Mouse (Mus musculus) T-helper 1 cell (primary cell): Measurements from ENCODE around the gene Clec16a.

ENCODE experiments used
- in situ Hi-C: fragments of 300-600 bp; cut with MboI, MseI; formaldehyde crosslinking; loops from one replicate; pipeline ENCODE4 v1.15.1; 2025; ENCODE audit warnings: high pct_unique_total_duplicates

The Clec16a gene

DNA sequence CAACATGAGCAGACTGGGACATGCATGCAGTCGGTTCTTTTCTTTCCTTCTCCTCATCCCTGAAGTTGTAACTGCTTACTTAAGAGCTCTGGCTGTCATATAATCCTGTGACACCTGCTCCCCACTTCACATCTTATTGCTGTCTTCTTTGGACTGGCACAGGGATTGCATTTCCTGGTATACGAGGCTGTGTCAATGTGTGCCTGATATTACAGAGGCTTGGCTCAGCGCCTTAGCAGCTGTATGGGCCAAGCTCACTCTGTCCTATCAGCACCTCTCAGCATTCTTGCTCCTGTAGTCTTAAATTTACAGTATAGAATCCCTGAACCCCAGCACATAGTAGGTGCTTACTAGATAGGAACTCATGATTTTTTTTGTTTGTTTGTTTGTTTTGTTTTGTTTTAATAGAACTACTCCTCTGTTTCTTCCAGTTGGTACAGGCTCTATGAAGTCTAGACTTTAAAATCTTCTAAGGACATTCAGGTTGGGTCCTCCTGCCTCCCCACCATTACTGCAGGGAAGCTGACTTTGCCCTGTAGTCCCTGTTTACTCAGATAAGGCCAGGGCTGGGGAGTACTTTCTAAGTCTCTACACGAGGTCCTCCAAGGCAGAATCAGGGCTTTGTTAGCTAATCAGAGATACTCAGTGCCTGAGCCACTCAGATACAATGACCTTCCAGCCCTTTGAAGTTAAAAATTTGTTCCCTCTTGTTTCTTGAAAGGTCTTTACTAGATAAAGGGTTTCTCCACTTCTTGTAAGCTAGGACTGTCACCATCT lies 97.9 kb downstream of the Clec16a start:
- in situ Hi-C loops = no loop called here

DNA sequence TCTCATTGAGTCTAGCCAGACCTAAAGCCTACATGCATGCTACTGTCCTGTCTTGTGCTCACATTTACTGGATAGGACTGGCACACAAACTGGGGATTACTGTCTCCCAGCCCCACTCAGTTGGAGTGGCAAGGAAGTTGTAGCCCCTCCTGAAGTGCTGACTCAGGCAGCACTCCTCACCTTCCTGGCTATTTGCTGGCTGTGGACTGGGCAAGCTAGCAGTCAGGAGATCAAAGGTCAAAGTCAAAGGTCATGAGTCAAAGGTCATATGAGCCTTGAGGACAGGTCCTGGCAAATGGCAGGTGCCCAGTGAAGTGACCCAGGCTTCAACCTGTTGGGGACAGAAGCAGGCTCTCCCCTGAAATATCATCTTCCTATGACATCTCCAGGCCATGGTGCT lies 99.1 kb downstream of the Clec16a start:
- in situ Hi-C loops = no loop called here

DNA sequence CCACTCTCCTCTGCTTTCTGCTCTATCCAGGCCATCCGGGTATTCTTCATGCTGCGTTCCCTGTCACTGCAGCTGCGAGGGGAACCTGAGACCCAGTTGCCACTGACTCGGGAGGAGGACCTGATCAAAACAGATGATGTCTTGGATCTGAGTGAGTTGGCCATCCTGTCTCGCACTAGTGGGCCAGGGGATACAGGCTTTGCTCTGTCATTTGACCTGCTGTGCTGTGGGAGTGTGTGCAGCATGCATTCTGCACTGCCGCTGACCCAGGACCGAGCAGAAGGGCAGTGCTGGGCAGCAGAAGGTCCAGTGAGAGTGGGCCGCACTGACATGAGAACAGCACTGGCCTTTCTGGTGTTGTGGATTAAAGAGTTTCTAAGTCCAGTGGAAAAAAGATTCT lies 99.6 kb downstream of the Clec16a start:
- in situ Hi-C loops = no loop called here

DNA sequence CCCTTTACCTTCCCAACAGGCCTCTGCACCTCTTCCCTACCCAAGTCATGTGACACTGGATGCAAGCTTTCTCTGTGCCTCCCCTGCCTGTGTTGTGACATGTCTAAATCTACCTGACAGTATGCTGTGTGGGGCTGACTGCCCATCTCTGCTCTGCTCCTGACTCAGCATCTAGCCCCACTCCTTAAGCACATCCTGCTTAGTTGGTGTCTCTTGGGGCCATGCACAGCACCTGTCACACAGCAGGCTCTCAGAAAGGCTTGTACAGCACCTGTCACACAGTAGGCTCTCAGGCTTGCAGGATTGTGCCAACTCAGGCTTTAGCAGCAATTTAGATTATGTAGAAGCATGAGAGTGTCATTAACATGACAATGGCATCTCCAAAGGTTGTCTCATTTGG lies 106.7 kb downstream of the Clec16a start:
- in situ Hi-C loops = loop anchor here (25.0 kb wide), 1 partner anchor 110 kb away; no protein-coding TSS in a partner anchor

DNA sequence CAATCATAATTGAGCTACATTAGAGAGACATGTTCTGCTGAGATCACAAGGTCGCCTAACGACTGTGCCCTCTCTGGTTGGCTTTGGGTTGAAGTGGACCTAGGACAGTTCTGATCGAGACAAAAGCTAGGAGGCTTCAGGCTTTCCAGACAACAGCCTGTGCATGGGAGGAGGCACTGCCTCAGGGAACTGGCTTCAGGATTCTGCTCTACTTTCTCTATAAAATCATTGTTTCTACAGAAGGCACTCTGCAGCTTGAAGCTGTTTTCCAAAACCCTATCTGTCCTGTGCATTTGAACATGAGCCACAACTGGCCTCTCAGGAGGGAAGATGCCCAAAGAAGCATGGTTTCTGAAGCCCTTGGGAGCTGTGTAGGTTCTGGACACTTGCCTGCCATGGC lies 107.8 kb downstream of the Clec16a start:
- in situ Hi-C loops = loop anchor here (25.0 kb wide), 1 partner anchor 109 kb away; no protein-coding TSS in a partner anchor

DNA sequence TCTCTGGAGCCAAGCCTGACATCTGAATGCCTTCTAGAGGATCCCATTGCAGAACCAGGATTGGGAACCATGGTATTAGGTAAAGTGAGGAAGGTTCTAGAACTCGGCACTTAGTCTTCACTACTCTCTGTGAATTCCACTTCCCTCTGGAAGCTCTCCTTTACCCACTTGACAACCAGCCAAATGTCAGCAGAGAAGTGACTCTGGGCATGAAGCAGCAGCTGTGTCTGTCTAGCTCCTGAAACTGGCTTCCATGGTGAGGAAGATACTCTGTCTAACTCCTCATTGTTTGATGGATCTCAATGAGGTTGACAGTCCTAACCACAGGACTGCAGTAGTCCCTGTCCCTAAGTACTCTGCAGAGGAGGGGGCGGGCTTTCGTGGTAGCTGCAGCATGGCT lies 110.1 kb downstream of the Clec16a start:
- in situ Hi-C loops = loop anchor here (25.0 kb wide), 1 partner anchor 107 kb away; no protein-coding TSS in a partner anchor

DNA sequence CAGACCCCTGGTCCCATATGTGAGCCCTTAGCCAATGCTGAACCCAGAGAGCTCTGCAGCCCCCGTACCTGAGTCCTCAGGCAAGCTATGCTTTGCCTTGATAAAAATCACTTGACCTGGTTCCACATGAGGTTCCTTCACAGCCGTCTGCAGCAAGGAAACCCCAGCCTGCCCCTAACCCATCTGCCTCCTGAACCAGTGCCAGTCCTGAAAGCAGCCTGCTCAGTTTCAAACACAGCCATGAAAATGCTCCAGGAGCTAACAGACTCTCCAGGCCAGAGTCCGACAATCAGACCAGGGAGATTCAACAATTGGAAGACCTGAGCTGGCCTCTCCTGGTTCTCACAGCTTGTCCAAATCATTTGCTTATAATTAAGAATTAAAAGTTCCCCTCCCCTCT lies 110.8 kb downstream of the Clec16a start:
- in situ Hi-C loops = loop anchor here (25.0 kb wide), 1 partner anchor 106 kb away; no protein-coding TSS in a partner anchor

DNA sequence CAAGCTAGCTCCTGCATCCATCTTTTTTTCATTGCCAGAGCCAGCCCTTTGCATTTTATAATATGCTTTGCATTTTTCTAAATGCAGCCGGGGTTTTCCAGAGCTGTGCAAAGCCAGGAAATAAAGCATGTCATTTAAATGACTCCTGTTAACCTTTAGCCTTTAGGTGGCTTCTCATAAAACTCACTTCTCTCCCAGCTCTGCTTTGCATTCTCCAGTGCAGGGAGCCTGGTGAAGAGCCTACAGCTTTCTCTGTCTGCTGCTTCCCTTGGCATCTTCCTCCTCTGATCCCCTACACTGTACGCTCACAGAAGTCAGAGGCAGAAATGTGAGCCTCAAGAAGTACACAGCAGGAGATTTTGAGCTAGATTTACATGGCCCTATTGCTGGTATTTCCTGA lies 111.3 kb downstream of the Clec16a start:
- in situ Hi-C loops = loop anchor here (25.0 kb wide), 1 partner anchor 106 kb away; no protein-coding TSS in a partner anchor

DNA sequence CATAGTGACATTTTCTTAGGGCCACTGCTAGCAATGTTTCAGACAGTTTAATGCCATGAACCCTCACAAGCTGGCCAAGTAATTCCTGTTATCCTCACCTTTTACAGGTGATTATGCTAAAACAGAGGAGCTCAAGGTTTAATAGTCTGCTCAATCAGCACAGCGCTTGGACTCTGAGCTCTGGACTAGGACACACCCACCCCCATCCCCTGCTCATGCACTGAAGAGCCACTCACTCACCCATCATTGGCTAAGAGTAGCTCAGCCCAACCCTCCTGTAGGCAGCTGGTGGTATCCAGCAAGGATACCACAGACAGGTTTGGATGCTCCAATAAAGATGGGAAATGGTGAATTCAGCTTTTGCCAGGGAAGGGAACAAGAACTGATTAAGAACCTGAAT lies 111.8 kb downstream of the Clec16a start:
- in situ Hi-C loops = loop anchor here (25.0 kb wide), 1 partner anchor 105 kb away; no protein-coding TSS in a partner anchor

DNA sequence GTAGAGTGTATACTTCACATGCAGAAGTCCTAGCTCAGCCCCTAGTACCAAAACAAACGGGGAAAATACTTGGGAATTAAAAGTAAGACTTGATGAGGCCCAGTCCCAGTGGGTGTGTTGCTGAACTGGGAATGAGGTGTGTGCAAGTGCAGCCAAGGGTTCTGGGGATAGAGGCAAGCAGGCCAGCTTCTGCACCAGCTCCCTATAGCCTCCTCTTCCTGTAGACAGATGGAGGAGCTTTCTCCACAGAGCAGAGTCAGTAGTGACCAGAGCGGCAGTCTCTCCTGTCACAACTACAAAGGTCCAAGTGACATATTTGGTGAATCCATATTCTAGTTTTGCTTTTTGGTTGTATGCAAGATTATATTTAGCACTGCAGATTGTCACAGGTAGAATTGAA lies 114.1 kb downstream of the Clec16a start:
- in situ Hi-C loops = loop anchor here (25.0 kb wide), 1 partner anchor 103 kb away; no protein-coding TSS in a partner anchor

DNA sequence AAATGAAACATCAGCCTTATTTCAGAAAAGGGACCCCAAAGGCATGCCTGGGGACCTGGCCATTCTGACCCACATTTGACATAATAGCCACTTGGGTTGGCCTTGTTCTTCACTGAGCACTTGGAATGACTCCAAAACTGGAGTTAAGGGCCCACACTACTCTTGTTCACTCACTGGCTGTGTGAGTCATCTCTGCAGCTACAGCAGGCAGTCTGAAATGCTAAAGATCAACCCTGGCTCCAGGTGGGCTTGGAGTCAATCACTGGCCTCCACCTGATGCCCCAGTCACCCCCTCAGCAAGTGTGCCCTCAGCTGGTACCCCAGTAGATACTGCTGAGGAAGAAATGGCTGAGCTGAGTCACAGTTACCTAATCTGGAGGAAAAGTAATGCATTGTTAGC lies 115.4 kb downstream of the Clec16a start:
- in situ Hi-C loops = loop anchor here (10.0 to 25.0 kb wide), 2 partner anchors 102 to 184 kb away; no protein-coding TSS in a partner anchor

DNA sequence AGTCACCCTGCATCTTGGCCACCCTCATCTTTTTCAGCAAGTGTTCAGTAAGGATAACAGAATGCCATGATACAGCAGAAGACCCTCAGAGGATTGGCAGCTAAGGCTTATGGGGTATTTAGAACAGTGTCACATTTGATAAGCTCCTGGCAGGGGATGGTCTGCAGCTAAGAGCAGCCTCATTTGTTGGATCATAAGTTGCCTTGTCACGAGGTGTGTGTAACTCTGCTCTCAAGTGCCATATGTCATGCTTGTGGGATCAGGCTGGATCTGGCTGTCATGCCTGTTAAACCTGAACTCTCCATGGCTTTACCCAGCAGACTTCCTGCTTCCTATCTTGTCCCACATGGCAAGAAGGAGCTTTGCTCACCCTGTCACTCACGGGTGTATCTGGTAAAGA lies 116.2 kb downstream of the Clec16a start:
- in situ Hi-C loops = loop anchor here (10.0 to 25.0 kb wide), 2 partner anchors 101 to 183 kb away; no protein-coding TSS in a partner anchor

DNA sequence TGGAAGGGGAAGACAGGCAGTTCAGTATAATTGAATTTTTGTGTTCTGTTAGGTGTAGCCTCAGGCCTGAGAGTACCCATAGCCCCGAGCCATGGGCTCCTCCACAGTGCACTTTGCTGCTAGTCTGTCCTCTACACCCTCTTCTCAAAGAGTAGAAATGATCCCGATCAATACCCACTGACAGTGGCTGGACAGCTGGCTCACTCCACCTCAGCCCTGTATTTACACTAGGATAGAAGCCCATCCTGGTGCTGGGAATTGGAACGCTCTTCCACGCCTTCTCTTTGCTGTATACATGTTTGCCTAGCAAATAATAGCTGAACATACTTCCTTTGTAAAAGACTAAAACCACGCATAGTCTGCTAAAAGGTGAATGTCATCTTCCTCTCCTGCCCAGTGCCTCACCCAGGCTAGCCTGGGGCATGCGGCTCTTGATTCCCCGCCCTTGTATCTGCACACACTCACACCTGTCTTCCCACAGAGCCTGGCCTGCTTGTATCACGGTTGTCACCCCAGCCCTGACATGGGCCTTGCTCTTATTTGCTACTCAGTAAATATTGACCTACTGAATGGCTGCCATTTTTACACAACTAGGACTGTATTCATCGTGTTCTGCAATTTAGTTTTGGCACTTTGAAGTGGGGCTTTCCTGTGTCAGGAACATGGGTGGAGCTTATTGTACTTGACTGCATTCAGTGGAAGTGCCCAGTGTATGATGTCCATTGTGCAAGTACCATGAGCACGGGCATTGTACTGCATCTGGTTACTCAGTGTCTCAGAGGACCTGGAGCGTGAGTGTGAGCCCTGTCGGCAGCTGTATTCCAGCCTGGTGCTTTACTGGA lies 119.0 kb downstream of the Clec16a start:
- in situ Hi-C loops = loop anchor here (10.0 to 25.0 kb wide), 2 partner anchors 98 to 181 kb away; no protein-coding TSS in a partner anchor

DNA sequence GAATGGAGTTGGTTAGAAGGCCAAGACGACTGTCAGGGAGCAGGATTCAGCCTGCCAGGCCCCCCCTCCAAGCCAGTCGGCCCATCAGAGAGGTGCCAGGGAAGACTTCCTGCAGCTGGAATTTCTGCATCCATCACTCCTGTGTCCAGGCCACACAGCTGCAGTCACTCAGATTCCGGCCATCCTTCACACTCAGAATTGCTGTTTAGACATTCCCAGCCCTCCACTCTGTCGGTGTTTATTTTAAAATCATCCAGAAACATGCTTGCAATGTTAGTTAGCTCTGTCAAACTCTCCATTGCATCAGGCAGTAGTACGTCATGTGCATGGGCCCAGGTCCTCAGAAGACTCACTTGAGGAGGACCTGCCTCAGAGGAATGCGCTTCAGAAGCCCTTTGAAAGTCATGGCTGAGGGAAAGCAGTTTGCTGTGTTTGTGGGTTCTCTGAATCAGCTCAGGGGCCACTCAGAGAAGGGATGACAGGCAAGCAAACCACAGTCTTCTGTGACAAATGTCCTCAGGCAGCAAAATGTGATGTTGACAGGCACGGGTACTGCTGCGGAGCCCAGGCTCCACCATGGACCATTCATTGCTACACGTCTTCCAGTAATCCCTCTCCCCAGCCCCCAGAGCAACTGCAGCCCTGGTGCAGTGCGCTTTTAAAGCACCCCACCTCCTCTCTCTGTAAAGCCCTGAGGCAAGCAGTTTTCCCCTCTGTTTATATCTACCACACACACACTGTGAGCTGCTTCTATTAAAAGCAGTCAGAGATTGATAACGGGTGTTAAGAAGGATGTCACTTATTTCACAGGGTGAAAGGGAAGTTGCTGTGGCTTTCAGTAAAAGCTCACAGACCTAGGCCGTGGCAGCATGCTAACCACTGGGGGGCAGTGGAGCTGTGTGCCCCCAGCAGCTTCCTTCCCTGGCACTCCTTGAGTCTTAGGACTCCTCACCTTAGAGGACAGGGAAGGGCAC lies 120.1 kb downstream of the Clec16a start:
- in situ Hi-C loops = loop anchor here (10.0 to 25.0 kb wide), 2 partner anchors 97 to 180 kb away; no protein-coding TSS in a partner anchor

DNA sequence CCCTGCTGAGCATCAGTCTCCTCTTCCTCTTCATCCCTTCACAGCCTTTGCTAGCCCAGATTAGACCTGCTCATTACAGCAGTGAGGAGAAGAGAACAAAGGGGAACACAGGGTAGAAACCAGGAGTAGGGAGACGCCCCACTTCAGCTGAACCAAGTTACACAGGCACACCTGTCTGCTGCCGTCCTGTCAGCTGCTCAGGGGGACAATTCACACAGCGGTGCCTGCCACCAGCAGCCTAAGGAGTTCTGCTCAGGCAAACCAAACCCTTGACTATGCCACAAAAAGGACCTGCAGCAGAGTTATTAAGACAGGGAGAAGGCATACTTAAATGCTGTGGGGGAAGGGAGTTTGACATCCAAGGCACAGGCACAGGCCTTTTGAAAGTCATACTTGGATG lies 121.6 kb downstream of the Clec16a start:
- in situ Hi-C loops = loop anchor here (10.0 to 25.0 kb wide), 2 partner anchors 96 to 178 kb away; no protein-coding TSS in a partner anchor

DNA sequence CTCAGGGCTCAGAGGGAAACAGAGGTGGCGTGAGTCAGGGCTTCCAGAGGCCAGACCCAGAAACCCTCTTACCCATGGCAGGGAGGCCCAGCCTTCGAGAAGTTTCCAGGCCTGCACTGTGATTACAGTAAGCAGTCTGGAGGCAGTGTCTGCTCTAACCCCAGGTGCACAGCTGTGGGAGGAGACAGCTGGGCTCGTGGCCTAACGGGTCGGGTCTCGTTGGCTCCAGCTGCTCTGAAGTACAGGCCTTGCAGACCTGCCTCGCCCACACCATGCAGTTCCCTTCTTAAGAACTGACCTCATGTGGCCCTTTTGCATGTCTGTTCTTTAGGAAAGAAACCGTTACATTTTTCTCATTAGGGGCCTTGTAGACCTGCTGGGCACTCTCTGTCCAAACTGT lies 123.3 kb downstream of the Clec16a start:
- in situ Hi-C loops = loop anchor here (10.0 to 25.0 kb wide), 2 partner anchors 94 to 176 kb away; no protein-coding TSS in a partner anchor

DNA sequence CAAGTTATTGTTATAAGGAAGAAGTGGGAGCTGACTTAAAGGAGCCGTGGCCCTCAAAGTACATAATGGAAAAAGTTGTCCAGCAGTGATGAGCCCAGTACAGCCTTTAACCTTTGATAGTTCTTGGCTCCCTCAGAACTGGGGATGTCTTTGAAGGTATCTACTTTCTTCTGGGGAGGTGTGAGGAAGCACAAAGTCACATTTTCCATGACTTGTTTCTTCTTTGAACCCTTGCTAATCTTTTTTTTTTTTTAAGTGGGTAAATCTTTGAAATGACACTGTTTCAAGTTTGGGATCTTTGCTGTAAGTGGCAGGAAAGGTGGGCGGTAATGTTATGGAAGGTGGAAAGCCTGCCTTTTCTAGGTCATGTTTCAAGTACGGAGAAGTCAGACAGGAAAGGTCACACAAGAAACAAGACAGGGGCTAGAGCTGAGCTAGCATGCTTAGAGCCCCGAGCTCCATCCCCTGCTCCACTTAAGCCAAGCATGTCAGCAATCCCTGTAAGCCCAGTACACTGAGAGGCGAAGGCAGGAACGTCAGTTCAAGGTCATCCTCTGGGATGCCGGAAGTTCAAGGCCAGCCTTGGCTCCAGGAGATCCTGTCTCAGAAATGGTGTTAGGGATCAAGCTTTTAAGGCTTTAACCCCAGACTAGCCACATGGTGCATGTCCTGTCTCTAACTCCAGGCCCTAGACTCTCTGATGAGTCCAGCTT lies 124.0 kb downstream of the Clec16a start:
- in situ Hi-C loops = loop anchor here (10.0 to 25.0 kb wide), 2 partner anchors 93 to 176 kb away; no protein-coding TSS in a partner anchor

DNA sequence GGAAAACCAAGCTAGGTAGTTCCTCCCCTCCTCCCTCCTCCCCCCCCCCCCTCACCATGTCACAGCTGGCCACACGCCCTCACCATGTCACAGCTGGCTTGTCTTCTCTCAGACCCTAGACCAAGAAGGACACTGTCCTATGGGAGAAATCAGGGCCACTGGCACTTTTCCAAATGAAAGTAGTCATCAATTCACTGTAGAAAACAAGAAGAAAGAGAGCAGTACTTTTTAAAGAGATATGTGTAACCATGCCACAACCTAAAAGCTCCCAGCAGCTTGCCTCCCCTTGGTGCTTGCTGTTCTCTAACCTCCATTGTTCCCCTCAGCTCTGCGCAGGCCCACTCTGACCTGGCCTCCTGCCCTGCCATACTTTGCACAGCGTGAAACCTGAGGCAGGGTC lies 124.8 kb downstream of the Clec16a start:
- in situ Hi-C loops = loop anchor here (10.0 to 25.0 kb wide), 2 partner anchors 92 to 175 kb away; no protein-coding TSS in a partner anchor

DNA sequence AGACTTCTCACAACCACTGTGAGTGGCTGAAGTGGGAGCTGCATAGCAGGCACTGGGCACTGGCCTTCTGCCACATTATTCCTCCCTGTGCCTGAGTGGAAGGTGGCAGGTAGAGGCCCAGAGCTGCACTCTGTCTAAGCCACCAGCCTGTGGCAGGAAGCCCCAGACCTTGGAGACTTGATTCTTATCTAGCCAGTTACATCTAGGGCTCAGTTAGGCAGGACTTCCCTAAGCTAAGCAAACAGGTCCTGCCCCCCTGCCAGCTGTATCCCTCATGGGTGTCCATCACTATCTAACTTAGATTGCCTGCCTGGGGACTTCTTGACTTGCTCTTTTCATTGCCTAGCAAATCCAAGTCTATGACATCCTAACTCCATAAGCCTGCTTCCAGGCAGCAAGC lies 127.4 kb downstream of the Clec16a start:
- in situ Hi-C loops = loop anchor here (25.0 kb wide), 1 partner anchor 90 kb away; no protein-coding TSS in a partner anchor

DNA sequence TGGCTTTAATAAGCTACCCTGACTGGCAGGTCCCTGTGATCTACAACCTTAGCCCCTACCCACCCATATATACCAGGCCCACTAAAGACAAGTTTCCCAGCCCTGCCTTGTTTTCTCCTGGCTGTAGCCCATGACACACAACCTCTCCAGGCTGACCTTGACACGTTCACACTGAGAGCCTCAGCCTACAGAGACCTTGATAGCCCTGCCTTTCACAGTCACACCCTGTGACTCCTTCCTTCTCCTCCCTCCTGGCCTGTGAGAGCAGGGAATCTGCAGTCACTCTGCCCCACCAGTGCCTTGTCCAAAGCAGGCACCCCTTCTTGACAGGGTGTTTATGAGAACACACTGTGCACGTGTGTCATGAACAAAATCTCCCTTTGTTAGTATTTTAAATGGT lies 128.9 kb downstream of the Clec16a start:
- in situ Hi-C loops = loop anchor here (25.0 kb wide), 1 partner anchor 88 kb away; no protein-coding TSS in a partner anchor
